Comparison of ENCODE assay signal across 25 mouse cellular contexts in the genomic region with DNA sequence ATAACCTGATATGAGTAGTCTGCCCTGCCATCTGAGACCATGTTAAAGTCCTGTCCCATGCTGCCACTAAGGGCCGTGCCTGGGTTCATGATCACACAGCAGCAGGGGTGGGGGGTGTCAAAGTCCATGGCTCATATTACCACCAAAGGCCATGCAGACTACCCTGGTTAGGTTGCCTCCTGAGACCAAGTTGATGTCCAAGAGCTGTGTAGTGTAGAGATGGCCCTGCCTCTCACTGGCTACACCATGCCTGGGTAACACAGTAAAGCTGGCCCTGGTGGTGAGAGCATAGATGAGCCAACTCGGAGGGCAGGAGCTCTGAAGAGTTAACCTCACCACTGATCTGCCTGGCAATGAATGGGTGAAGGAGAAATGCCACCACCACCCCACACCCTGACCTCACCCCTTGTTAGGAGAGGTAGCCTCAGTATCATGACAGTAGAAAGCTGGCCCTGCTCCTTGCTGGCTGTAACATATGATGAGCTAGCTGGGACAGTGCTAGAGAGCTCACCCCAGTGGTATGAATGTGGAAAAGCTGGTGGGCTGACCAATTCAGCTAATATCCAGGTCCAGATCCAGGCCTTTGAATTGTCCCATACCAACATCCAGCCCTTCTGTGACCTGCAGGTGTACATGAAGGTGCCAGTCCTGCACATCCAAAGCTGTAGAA.
DNase-seq lines count a peak whose midpoint lies in the region; ATAC-seq and TF ChIP-seq lines count a peak whose summit lies in the region.
"Had no signal": no experiment of that assay in that cellular context is flagged by ENCODE, and none has a peak within 500 bp of the region (broad histone marks: within the 10 kb centered on the region; RNA-seq: fewer than 3 reads in every experiment).

No protein-coding gene starts in this region.

- intact Hi-C loops in heart, postnatal 36 days (cut with DNase I) = no loop called here

- no peak overlapping the region for H3K9ac ChIP-seq in heart, postnatal 0 days (replicated peaks; ENCODE audit: low read depth, low read length)
- H3K9ac ChIP-seq in kidney, embryonic 15.5 days = no peak overlapping the region
- H3K9ac ChIP-seq in midbrain, embryonic 13.5 days (replicated peaks) = no peak overlapping the region
- H3K9ac ChIP-seq: limb, embryonic 13.5 days; liver, embryonic 12.5 days; neural tube, embryonic 13.5 days had no signal

- H3K9me3 ChIP-seq in heart, postnatal 0 days (replicated peaks; ENCODE audit: control insufficient read depth, low read length) = no peaks in the 10 kb centered on the region
- no peaks in the 10 kb centered on the region for H3K9me3 ChIP-seq in kidney, embryonic 15.5 days (replicated peaks)
- no peaks in the 10 kb centered on the region for H3K9me3 ChIP-seq in midbrain, embryonic 13.5 days
- no peaks in the 10 kb centered on the region for H3K9me3 ChIP-seq in midbrain, embryonic 10.5 days (replicated peaks)
- H3K9me3 ChIP-seq: forebrain, embryonic 10.5 days; heart, embryonic 10.5 days; hindbrain, embryonic 10.5 days; limb, embryonic 13.5 days; liver, embryonic 12.5 days; neural tube, embryonic 13.5 days had no signal

- peak; percentile 9; the same call in 1 of the 2 replicates for TF ChIP-seq CTCF in heart, postnatal 0 days (IDR thresholded peaks at IDR 0.05; ENCODE audit: low read depth)

- no peak overlapping the region for H3K4me2 ChIP-seq in heart, postnatal 0 days (ENCODE audit: low read depth, low read length)
- no peak overlapping the region for H3K4me2 ChIP-seq in kidney, embryonic 15.5 days
- no peak overlapping the region for H3K4me2 ChIP-seq in midbrain, embryonic 13.5 days (replicated peaks)
- H3K4me2 ChIP-seq: limb, embryonic 13.5 days; liver, embryonic 12.5 days; neural tube, embryonic 13.5 days had no signal

- no peaks in the 10 kb centered on the region for H3K4me1 ChIP-seq in heart, postnatal 0 days (ENCODE audit: control insufficient read depth, insufficient read depth)
- no peaks in the 10 kb centered on the region for H3K4me1 ChIP-seq in kidney, embryonic 15.5 days
- H3K4me1 ChIP-seq in midbrain, embryonic 13.5 days (replicated peaks) = no peaks in the 10 kb centered on the region
- H3K4me1 ChIP-seq in midbrain, embryonic 10.5 days = no peaks in the 10 kb centered on the region
- H3K4me1 ChIP-seq: heart, embryonic 10.5 days; hindbrain, embryonic 10.5 days; limb, embryonic 13.5 days; liver, embryonic 12.5 days; neural tube, embryonic 13.5 days had no signal

- H3K4me3 ChIP-seq in heart, postnatal 0 days (ENCODE audit: low read depth, low read length) = no peak overlapping the region
- no peak overlapping the region for H3K4me3 ChIP-seq in kidney, embryonic 15.5 days (replicated peaks)
- H3K4me3 ChIP-seq in midbrain, embryonic 13.5 days (replicated peaks) = no peak overlapping the region
- H3K4me3 ChIP-seq in midbrain, embryonic 10.5 days = no peak overlapping the region
- H3K4me3 ChIP-seq: forebrain, embryonic 10.5 days; heart, embryonic 10.5 days; hindbrain, embryonic 10.5 days; limb, embryonic 13.5 days; liver, embryonic 12.5 days; neural tube, embryonic 13.5 days had no signal

- no peaks in the 10 kb centered on the region for H3K27me3 ChIP-seq in heart, postnatal 0 days (ENCODE audit: control insufficient read depth, insufficient read depth, low read length)
- no peaks in the 10 kb centered on the region for H3K27me3 ChIP-seq in kidney, embryonic 15.5 days
- no peaks in the 10 kb centered on the region for H3K27me3 ChIP-seq in midbrain, embryonic 13.5 days
- no peaks in the 10 kb centered on the region for H3K27me3 ChIP-seq in midbrain, embryonic 10.5 days (ENCODE audit: low read depth, poor library complexity, severe bottlenecking)
- H3K27me3 ChIP-seq: limb, embryonic 13.5 days; liver, embryonic 12.5 days; neural tube, embryonic 13.5 days had no signal

- TF ChIP-seq EP300 in heart, postnatal 0 days (IDR thresholded peaks at IDR 0.05; ENCODE audit: low read depth) = no peak

- H3K27ac ChIP-seq in heart, postnatal 0 days (ENCODE audit: low read depth) = no peak overlapping the region
- H3K27ac ChIP-seq in kidney, embryonic 15.5 days = no peak overlapping the region
- H3K27ac ChIP-seq in midbrain, embryonic 13.5 days = no peak overlapping the region
- H3K27ac ChIP-seq in midbrain, embryonic 10.5 days (replicated peaks) = no peak overlapping the region
- H3K27ac ChIP-seq: forebrain, embryonic 10.5 days; heart, embryonic 10.5 days; hindbrain, embryonic 10.5 days; limb, embryonic 13.5 days; liver, embryonic 12.5 days; neural tube, embryonic 13.5 days had no signal

- ATAC-seq in heart, postnatal 0 days (ENCODE audit: insufficient read depth, low read depth) = no peak
- peak; percentile 57 for ATAC-seq in kidney, embryonic 15.5 days (replicated peaks; ENCODE audit: low FRiP score)
- ATAC-seq in midbrain, embryonic 13.5 days = peak; percentile 60; the same call in 1 of the 2 replicates
- ATAC-seq: intestine, embryonic 16.5 days; liver, embryonic 12.5 days had no signal

- no peaks in the 10 kb centered on the region for H3K36me3 ChIP-seq in heart, postnatal 0 days (replicated peaks; ENCODE audit: control insufficient read depth, insufficient read depth, low read length)
- H3K36me3 ChIP-seq in kidney, embryonic 15.5 days = no peaks in the 10 kb centered on the region
- no peaks in the 10 kb centered on the region for H3K36me3 ChIP-seq in midbrain, embryonic 13.5 days
- no peaks in the 10 kb centered on the region for H3K36me3 ChIP-seq in midbrain, embryonic 10.5 days
- H3K36me3 ChIP-seq: forebrain, embryonic 10.5 days; heart, embryonic 10.5 days; hindbrain, embryonic 10.5 days; limb, embryonic 13.5 days; liver, embryonic 12.5 days; neural tube, embryonic 13.5 days had no signal

- DNase-seq in heart, postnatal 0 days (ENCODE audit: low spot score) = no peak
- DNase-seq in heart, postnatal 36 days = no peak
- no peak for DNase-seq in kidney, postnatal 10 days
- no peak for DNase-seq in midbrain, embryonic 10.5 days (ENCODE audit: low spot score)
- DNase-seq in right cerebral cortex, adult 2 months (ENCODE audit: low spot score in 2 of 2) = no peak
- DNase-seq: adrenal gland, adult 2 months; B cell, adult 2 months; cerebellum, adult 11 months; cerebellum, adult 9-11 months; gastrocnemius, postnatal 10 days; kidney, postnatal 36 days; lung, adult 18-20 months; lung, postnatal 10 days; retina, postnatal 1 day; thymus, adult 18-20 months; thymus, postnatal 36 days had no signal

- 65% methylated on average over 2 of the region's 2 CpGs for WGBS in heart, postnatal 0 days
- 57% methylated on average over 2 of the region's 2 CpGs for WGBS in kidney, embryonic 15.5 days
- WGBS in midbrain, embryonic 13.5 days = 84% methylated on average over 2 of the region's 2 CpGs
- WGBS in midbrain, embryonic 10.5 days = 86% methylated on average over 2 of the region's 2 CpGs
